Mouse (Mus musculus) neural tube, postnatal 0 days (tissue): ENCODE measurements around the gene Aldh8a1. TPM values are rescaled to one million over a fixed set of nuclear protein-coding genes. Genes with fewer than 3 reads are reported as not detected.

Experiments used
- polyA plus RNA-seq: library from polyadenylated mRNA; unstranded; fragments of >200 nt; fragmentation: Nextera tagmentation; extraction: Ambion mirVana; gene quantifications from 2 replicates; pipeline ENCODE4 v1.2.1, GENCODE M21; 2015

Aldh8a1 gene
- polyA plus RNA-seq = 0.10 TPM in 1 of 2 replicates, not detected in the other

DNA sequence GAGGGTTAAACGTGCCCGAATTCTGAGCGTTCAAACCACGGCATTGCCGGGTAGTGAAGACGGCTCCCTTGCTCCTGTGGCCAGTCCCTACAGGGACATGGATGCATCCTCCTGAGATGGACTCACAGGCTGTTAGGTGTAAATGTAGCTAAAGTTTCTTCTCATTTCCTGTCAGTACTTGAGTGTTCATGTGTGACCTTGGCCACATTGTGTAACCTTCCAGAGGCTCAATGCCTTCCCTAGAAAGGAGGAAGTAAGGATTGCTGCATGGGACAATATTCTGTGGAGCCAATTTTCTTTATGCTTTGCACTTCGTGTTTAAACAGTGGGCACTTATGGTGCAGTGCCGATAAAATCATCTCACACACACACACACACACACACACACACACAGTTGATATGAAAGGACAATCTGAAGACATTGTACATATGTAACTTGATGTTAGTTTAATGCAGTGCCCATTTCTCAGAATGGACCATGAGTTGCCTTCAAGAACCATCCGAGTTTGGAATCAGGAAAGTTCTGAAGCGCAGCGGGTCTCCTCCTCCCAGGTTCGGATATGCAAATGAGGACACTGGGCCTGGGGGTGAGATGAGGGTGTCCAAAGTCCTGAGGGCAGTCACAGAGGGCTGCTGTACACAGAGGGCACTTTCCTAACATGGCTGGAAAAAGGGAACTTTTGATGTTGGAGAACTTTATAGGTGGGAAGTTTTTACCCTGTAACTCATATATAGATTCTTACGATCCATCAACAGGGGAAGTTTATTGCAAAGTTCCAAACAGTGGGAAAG is at the start of gene Aldh8a1:
Gene Aldh8a1, plus strand, starts transcription at position 610 of the 792 bp plus-strand sequence.

Other genes with a start within 250 kb of the Aldh8a1 start
- 1.7 and 1.8 TPM in 2 replicates for gene Myb, start 216.3 kb upstream of the Aldh8a1 start, polyA plus RNA-seq
- 66.4 and 69.8 TPM in 2 replicates for gene Hbs1l, start 81.3 kb upstream of the Aldh8a1 start, polyA plus RNA-seq
- not detected in 2 replicates for gene 1700020N01Rik, start 215.9 kb downstream of the Aldh8a1 start, polyA plus RNA-seq